Mouse (Mus musculus): ENCODE results near the gene Rragd. TPM values are rescaled to one million over a fixed set of nuclear protein-coding genes. Genes with fewer than 3 reads are reported as not detected.

Gene Rragd
- total RNA-seq, 1 experiment from 2014 or later = 5.7 TPM

DNA sequence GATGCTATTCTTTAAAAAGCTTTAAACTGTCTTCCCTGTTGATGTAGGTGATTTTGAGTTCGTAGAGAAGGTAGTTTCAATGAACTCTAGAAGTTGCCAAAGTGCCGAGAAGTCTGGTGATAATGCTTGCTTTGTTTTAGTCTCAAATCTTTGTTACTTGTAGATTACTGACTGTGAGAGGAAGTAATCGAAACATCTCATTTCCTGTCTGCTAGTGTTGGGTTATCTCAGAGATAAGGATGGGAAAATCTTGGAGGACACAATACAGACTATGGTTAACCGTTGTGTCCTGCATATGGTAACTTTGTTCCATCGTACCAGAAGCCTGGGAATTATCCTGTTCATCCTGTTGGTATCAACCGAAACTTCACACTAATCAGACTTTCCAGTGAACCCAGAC lies 50.7 kb downstream of the Rragd start:
- no peak for DNase-seq

DNA sequence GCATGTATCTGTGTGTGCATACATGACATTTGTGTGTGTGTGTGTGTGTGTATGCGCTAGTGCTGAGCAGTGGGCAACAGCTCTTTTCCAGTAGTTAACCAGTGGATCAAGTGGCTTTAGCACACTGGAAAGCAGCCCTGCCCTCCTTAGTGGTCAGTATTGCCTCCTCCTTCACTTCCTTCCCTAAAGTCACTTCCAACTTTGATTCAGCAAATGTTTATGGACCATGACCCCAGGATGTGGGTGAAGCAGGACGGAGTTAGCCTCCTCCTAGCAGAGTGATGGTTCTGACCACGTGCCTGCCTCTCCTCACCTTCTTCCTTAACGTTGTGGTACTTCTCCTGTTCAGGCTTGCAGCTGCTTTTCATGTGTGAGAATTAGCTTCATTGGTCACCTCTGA lies 57.0 kb downstream of the Rragd start:
- no peak for DNase-seq

DNA sequence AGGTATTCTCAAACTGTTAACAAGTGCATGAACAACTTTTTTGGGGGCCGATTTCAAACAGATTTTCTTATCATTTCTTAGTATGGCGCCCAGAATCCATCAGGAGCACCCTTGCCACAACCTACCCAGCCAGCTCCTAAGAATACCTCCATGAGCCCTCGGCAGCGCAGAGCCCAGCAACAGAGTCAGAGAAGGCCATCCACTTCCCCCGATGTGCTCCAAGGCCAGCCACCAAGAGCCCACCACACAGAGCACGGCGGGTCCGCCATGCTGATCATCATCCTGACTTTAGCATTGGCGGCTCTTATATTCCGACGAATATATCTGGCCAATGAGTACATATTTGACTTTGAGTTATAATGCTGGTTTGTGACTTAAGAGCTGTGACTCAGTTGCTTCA lies 66.8 kb downstream of the Rragd start:
- no peak for DNase-seq

DNA sequence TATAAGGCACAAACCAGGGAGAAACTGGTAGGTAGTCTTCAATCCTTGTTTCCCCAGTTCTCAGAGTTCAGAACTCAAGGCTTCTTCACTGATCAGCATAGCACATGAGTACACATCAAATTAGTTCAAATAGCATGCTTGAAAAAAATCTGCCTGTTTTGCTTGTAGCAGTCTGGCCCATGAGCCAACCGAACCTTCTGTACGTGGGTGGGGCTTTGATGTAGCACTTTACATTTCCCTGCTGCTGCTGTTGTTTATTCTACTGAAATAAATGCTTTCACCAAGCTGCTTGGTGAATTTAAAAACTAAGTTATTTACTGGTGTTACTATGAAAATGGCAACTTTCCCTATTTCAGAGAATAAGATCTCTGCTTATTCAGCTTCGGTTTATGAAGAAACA lies 69.2 kb downstream of the Rragd start:
- no peak for DNase-seq

DNA sequence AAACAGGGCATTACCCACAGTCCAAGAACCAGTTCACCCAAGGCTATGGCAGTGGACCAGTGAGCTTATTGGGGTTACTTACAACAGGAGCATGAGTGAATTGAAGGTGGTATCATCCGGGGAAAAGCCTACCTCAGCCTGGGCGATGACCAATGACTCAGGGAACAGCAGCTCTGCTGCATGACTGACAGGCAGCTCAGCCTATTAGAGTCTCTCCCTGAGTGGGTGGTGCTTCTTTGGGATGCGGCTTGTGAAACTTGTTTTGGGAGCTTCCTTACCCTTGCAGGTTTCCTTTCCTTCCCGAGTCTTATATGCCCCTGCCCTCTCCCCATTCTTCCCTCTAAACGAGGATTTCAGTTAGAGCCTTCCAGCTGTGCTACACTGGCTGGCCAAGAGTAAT lies 69.8 kb downstream of the Rragd start:
- DNase-seq = peak; percentile 39

DNA sequence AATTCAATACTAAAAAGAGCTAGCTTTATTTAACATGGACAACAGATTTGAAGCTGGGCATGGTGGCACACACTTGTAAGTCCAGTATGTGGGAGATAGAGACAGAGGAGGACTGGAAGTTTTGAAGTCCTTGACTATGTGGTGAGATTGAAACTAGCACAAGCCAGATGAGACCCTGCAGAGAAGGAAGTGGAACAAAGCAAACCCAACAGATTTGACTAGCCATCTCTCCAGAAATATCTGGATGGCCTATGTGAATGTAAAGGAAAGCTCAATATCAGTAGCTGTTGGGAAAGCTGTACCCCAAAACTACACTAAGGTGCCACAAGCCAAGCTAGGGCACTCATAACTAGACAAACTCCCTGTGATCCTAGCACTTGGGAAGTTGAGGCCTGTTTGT lies 71.6 kb downstream of the Rragd start:
- no peak for DNase-seq

DNA sequence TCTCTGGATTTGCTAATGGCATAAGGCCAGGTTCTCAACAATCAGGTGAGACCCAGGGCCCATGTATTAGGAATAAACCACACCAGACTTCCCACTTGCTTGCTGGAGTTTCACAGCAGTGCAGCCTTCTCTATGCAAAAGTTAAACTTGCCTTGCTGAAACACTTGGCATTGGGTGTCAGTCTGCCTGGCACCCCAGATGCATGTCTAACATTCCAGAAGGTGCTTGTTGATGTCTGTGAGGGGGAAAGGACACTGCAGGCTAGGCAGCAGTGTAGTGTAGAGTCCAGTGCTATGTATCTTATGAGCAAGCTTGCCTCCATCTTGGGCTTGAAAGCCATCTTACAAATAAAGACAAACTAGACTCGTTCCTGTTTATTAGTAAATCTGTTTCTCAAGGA lies 73.5 kb downstream of the Rragd start:
- no peak for DNase-seq

DNA sequence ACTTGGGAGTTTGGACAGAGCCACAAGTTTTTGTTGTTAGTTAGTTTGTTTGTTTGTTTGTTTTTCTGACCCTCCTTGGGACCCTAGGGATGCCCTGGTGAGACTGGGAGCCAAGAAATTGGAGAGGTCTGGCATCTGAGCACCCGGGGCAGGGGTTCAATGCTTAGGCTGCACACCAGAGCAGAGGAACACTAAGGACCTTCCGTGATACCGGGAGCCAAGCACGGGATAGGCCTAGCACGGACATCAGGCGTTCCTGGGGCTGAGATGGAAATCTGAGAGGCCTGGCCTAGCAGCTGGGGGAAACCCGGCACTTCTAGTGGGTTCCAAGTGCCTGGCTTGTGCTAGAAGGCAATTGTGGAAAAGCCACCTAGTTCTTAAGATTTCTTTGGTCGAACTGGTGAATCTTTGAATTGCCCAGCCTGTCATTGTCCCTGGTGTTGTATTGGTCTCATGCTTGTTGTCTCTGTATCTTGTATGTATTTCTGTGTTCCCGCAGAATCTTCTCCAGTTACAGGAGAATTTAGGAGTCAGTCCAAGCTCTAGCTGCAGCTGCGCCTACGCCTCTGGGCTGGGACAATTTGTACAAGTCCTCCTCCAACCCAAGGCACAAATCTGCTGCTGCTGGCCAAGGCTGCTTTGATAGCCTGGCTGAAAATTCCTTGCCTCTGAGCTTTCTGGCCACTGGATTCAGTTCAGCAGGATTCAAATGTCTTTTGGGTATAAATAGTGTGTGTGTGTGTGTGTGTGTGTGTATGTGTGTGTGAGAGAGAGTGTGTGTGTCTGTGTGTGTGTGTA lies 75.3 kb downstream of the Rragd start:
- DNase-seq = peak; percentile 41

DNA sequence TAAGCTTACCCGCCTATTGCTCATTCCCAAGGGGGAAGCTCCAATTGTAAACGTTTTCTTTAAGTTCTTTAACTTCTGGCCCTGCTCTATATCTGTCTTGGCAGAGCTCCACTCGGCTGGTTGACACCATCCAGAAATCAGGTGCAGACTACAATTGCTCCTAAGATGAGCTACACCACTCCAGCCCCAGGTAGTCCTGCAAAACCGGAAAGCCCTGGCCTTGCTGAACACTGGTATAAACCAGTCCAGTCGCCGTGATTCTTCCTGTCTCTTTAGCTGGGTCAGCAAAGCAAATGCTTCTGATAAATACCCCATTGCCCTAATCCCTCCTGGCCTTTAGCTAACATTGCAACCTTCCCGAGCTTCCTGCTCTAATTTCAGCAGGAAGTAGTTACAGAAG lies 78.3 kb downstream of the Rragd start:
- DNase-seq = no peak

DNA sequence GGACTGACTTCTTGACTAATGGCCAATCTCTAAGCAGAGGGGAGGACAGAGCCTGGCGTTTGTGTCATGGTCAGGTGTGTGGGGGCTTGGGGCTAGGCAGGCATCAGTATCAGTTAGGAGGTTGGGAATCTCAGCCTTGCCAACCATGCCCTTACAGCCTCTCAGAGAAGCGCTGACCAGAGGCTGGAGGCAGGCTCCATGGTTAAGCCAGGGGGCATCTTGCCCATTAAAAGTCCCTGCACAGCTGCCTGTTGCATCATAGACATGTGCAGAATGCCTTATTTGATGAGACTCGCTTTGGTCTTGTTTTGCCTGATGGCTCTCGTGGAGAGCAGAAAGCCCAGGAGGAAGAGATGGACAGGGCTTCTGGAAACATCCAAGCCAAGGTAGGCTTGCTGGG lies 80.1 kb downstream of the Rragd start, which contains the start of gene Gabrr2:
Gene Gabrr2 (plus strand): TSS at position 19 of the 400 bp plus-strand sequence.
- no peak for DNase-seq

DNA sequence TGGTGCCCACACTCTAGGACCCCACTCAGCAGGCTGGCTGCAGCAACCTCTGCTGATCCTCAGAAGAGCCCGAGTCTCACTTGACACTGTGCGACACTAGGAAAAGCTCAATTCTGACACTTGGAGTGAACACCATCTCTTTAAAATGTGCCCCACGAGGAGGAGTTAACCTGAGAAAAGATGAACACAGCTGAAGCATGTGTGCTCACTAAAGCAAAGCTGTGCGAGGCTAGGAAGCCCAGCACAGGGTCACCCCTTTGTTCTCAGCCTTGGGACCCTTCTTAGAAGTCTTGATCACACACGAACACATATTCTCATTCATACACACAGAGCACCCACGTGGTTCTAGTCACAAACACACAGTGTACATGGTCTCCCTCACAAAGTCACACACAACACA lies 82.1 kb downstream of the Rragd start:
- no peak for DNase-seq

DNA sequence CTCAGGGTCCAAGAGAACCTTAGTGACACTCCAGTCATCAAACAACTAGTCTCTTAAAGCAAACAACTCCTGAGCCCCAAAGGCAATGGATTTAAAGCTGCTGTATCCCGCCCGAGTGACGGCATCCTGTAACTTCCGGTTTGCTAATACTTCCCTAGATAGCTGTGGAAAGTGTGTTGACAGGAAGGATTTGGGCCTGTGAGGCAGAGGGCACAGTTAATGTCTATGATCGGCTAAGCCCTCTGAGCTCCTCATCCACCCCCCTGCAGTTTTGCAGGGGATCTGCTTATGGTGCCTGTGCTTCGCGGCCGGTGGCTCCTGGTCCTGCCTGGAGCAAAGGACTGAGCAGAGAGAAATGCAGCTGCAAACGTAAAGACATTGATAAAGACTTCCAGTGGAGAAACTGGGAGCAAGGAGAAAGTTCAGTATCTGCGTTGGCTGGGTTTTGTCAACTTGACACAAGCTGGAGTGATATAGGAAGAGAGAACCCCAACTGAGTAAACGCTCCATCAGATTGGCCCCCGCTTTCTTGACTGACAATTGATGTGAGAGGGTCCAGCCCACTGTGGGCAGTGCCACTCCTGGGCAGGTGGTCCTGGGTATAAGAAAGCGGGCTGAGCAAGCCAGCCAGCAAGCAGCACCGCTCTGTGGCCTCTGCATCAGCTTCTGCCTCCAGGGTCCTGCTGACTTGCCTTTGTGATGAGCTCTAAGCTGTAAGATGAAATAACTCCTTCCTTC lies 83.6 kb downstream of the Rragd start:
- DNase-seq = no peak

DNA sequence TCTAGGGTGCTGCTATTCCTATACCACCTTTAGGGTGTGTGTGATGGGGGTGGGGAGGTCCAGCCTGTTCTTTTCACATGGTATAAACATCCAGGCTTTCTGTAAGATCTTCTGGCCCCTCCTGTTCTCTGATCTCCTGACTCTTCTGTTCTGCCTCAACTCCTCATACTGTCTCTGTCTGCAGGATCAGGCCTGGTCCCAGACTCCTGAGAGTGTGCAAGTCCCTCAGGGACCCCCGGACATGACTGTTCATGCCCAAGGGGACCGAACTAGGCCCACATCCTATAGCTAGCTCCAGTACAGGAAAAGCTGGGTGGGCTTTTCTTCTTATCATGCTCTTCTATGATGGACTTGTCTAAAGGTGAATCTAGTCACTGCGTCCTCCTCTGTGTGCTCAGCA lies 84.5 kb downstream of the Rragd start:
- no peak for DNase-seq

DNA sequence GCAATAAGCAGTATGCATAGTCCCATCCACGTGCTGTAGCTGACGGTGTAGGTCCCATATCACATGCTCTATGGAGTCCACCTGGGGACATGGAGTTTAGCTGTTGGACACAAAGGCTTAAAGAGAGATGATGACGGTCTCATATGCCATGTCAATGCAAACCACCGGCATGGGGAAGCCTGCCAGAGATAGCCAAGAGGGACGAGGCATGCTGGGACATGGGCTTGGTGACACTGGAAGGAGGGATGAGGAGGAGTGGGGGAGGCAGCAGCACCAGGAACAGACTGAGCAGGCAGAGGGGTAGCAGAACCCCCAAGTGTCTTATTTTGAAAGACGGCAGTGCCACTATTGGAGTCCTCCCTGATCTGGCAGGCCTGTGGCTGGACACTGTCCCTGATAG lies 85.0 kb downstream of the Rragd start:
- DNase-seq = no peak

DNA sequence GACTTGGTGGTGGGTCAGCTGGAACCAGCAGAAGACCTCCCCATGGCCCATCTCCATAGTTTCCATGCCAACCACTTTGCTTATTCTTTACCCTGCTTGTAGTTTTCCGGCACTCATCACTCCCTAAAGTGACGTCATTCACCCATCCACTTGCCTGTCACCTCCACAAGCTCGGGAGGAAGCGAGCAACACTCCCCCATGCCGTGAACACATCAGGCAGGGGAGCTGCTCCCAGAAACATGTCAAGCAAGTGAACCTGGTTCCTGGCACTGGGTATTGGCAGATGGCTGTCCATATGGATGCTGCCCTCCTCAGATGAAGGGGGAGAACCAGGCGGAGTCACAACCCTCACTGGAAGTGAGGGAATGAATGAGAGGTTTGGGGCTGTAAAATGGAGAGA lies 86.1 kb downstream of the Rragd start:
- DNase-seq = no peak

DNA sequence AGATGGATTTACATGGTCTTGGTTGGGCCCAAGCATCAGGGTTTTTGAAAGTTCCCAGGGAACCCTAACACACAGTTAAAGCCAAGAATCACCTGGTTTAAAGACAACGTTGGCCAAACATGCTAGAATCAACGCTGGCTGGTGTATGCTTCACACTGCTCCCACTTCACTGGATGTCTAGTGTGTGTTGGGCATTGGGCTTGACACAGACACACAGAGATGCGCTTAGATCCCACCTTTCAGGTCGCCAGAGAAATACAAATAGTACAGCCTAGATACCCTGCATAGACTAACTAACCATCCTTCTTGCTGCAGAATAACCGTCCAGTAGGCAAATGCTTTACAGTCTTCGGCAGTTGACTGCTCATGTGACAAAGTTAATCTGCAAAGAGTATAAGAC lies 87.5 kb downstream of the Rragd start:
- no peak for DNase-seq

DNA sequence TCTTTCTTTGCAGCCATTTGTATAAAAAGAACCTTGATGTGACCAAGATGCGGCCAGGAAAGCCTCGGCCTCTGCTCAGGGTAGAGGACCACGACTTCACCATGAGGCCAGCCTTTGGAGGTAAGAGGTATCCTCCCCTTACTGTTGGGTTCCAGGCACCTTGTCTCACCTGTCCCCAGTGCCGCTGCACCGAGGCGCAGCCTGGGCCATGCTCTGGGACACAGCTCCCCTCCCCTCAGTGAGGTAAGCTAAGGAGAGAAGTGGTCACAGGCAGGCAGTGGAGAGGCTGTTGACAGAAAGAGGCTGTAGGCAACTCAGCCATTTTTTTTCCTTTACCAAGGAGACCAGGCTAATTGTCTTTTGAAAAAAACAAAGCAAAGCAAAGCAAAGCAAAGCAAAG lies 88.5 kb downstream of the Rragd start:
- DNase-seq = no peak

Other genes with a start within 250 kb of the Rragd start
- 51.7 and 53.2 TPM in 2 replicates for gene Lyrm2, start 182.8 kb upstream of the Rragd start, total RNA-seq (2021)
- gene Ankrd6, start 32.2 kb upstream of the Rragd start, total RNA-seq (2021) = 3.0 and 5.4 TPM in 2 replicates
- 80.8 and 82.9 TPM in 2 replicates for gene Ube2j1, start 48.4 kb downstream of the Rragd start, total RNA-seq (2021)
- gene Gabrr2, start 80.0 kb downstream of the Rragd start, total RNA-seq (2021) = 0.41 and 0.60 TPM in 2 replicates
- 0.15 and 0.19 TPM in 2 replicates for gene Gabrr1, start 149.5 kb downstream of the Rragd start, total RNA-seq (2021)
- 34.2 and 39.1 TPM in 2 replicates for gene Pm20d2, start 206.7 kb downstream of the Rragd start, total RNA-seq (2021)
- 1.6 and 2.0 TPM in 2 replicates for gene Srsf12, start 226.0 kb downstream of the Rragd start, total RNA-seq (2021)